ENCODE assay signal across 18 mouse cellular contexts in genomic region chr9:65645984-65646383, GRCm38 (mm10). TPM values are rescaled to one million over a fixed set of nuclear protein-coding genes. Genes with fewer than 3 reads are reported as not detected.
DNase-seq lines count a peak whose midpoint lies in the region; ATAC-seq and TF ChIP-seq lines count a peak whose summit lies in the region.
"Had no signal": no experiment of that assay in that cellular context is flagged by ENCODE, and none has a peak within 500 bp of the region (broad histone marks: within the 10 kb centered on the region; RNA-seq: fewer than 3 reads in every experiment).

No protein-coding gene starts in this region.

- H3K36me3 ChIP-seq in embryonic facial prominence, embryonic 14.5 days (ENCODE audit: control insufficient read depth, insufficient read depth, low read length) = no peaks in the 10 kb centered on the region
- H3K36me3 ChIP-seq in embryonic facial prominence, embryonic 10.5 days (replicated peaks) = no peaks in the 10 kb centered on the region
- H3K36me3 ChIP-seq in kidney, postnatal 0 days (ENCODE audit: insufficient read depth, low read length) = no peaks in the 10 kb centered on the region
- H3K36me3 ChIP-seq in heart, embryonic 11.5 days (ENCODE audit: control insufficient read depth, insufficient read depth, low read length) = no peaks in the 10 kb centered on the region
- H3K36me3 ChIP-seq in intestine, embryonic 15.5 days = no peaks in the 10 kb centered on the region
- H3K36me3 ChIP-seq: embryonic facial prominence, embryonic 13.5 days had no signal

- no peaks in the 10 kb centered on the region for H3K27me3 ChIP-seq in embryonic facial prominence, embryonic 14.5 days (replicated peaks; ENCODE audit: control insufficient read depth, insufficient read depth, low read length)
- no peaks in the 10 kb centered on the region for H3K27me3 ChIP-seq in embryonic facial prominence, embryonic 10.5 days (replicated peaks; ENCODE audit: low read depth, poor library complexity, severe bottlenecking)
- no peaks in the 10 kb centered on the region for H3K27me3 ChIP-seq in kidney, postnatal 0 days (ENCODE audit: insufficient read depth, low read length)
- H3K27me3 ChIP-seq in heart, embryonic 11.5 days (ENCODE audit: control insufficient read depth, insufficient read depth, low read length) = no peaks in the 10 kb centered on the region
- H3K27me3 ChIP-seq in intestine, embryonic 15.5 days (replicated peaks) = no peaks in the 10 kb centered on the region
- H3K27me3 ChIP-seq: CH12.LX; embryonic facial prominence, embryonic 13.5 days had no signal

- DNase-seq in embryonic facial prominence, embryonic 14.5 days (ENCODE audit: low spot score) = peak; percentile 12
- DNase-seq in embryonic facial prominence, embryonic 10.5 days (ENCODE audit: low spot score) = no peak
- peak; percentile 79 for DNase-seq in kidney, postnatal 0 days (ENCODE audit: low spot score)
- no peak for DNase-seq in kidney, postnatal 36 days
- no peak for DNase-seq in spleen, adult 12 weeks (ENCODE audit: low spot score)
- no peak for DNase-seq in layer of hippocampus, adult 18-20 months (ENCODE audit: low spot score in 2 of 2)
- DNase-seq: cerebellum, postnatal 25 days; lung, postnatal 10 days; right cerebral cortex, postnatal 25 days; thymus, postnatal 36 days had no signal

- H3K27ac ChIP-seq in embryonic facial prominence, embryonic 14.5 days (replicated peaks; ENCODE audit: low read depth, low read length) = no peak overlapping the region
- no peak overlapping the region for H3K27ac ChIP-seq in embryonic facial prominence, embryonic 10.5 days (replicated peaks)
- H3K27ac ChIP-seq in kidney, postnatal 0 days = 0 out of 2 replicates have a peak overlapping the region, but pooled peaks have one; percentile 52
- peak overlapping the region; percentile 84 for H3K27ac ChIP-seq in heart, embryonic 11.5 days (ENCODE audit: low read depth, low read length)
- peak overlapping the region; percentile 40; the same call in 1 of the 2 replicates for H3K27ac ChIP-seq in intestine, embryonic 15.5 days
- H3K27ac ChIP-seq: embryonic facial prominence, embryonic 13.5 days; layer of hippocampus, adult 2 months had no signal

- WGBS in embryonic facial prominence, embryonic 14.5 days = 40% methylated on average over 3 of the region's 3 CpGs
- WGBS in embryonic facial prominence, embryonic 10.5 days = 59% methylated on average over 3 of the region's 3 CpGs
- 34% methylated on average over 3 of the region's 3 CpGs for WGBS in kidney, postnatal 0 days
- 12% methylated on average over 3 of the region's 3 CpGs for WGBS in heart, embryonic 11.5 days (ENCODE audit: insufficient replicate concordance)
- 48% methylated on average over 3 of the region's 3 CpGs for WGBS in intestine, embryonic 15.5 days

- no peaks in the 10 kb centered on the region for H3K9me3 ChIP-seq in embryonic facial prominence, embryonic 14.5 days (ENCODE audit: control insufficient read depth, low read length)
- H3K9me3 ChIP-seq in embryonic facial prominence, embryonic 10.5 days = no peaks in the 10 kb centered on the region
- H3K9me3 ChIP-seq in kidney, postnatal 0 days (replicated peaks; ENCODE audit: low read length) = no peaks in the 10 kb centered on the region
- no peaks in the 10 kb centered on the region for H3K9me3 ChIP-seq in heart, embryonic 11.5 days (replicated peaks; ENCODE audit: control insufficient read depth, low read length)
- H3K9me3 ChIP-seq in intestine, embryonic 15.5 days = no peaks in the 10 kb centered on the region
- H3K9me3 ChIP-seq: embryonic facial prominence, embryonic 13.5 days had no signal

- no peak for ATAC-seq in embryonic facial prominence, embryonic 14.5 days (ENCODE audit: low read depth)
- ATAC-seq in kidney, postnatal 0 days (replicated peaks; ENCODE audit: low FRiP score, low read depth) = no peak
- ATAC-seq in heart, embryonic 11.5 days (replicated peaks; ENCODE audit: insufficient number of reproducible peaks, low FRiP score, low TSS enrichment) = 0 out of 2 replicates have a peak, but pooled peaks have one; percentile 23
- no peak for ATAC-seq in intestine, embryonic 15.5 days
- ATAC-seq: activated CD4-positive, CD25-positive, alpha-beta regulatory T cell, adult 4 months had no signal

- H3K4me1 ChIP-seq in embryonic facial prominence, embryonic 14.5 days (ENCODE audit: control insufficient read depth, insufficient read depth, low read length) = peaks cover 8% of the 10 kb centered on the region
- H3K4me1 ChIP-seq in embryonic facial prominence, embryonic 10.5 days = peaks cover 26% of the 10 kb centered on the region
- peaks cover 10% of the 10 kb centered on the region for H3K4me1 ChIP-seq in kidney, postnatal 0 days (replicated peaks; ENCODE audit: insufficient read depth, low read length)
- H3K4me1 ChIP-seq in heart, embryonic 11.5 days (ENCODE audit: control insufficient read depth, insufficient read depth, low read length) = peaks cover 59% of the 10 kb centered on the region
- peaks cover 12% of the 10 kb centered on the region for H3K4me1 ChIP-seq in intestine, embryonic 15.5 days (replicated peaks)

- no peak overlapping the region for H3K9ac ChIP-seq in embryonic facial prominence, embryonic 14.5 days (ENCODE audit: low read depth, low read length)
- H3K9ac ChIP-seq in kidney, postnatal 0 days (ENCODE audit: low read depth, low read length) = no peak overlapping the region
- peak overlapping the region; percentile 22 for H3K9ac ChIP-seq in heart, embryonic 11.5 days (ENCODE audit: low read depth, low read length)
- no peak overlapping the region for H3K9ac ChIP-seq in intestine, embryonic 15.5 days
- H3K9ac ChIP-seq: embryonic facial prominence, embryonic 13.5 days had no signal

- no peak overlapping the region for H3K4me2 ChIP-seq in embryonic facial prominence, embryonic 14.5 days (ENCODE audit: low read depth, low read length)
- no peak overlapping the region for H3K4me2 ChIP-seq in kidney, postnatal 0 days (ENCODE audit: low read length)
- peak overlapping the region; percentile 30 for H3K4me2 ChIP-seq in heart, embryonic 11.5 days
- no peak overlapping the region for H3K4me2 ChIP-seq in intestine, embryonic 15.5 days (replicated peaks)
- H3K4me2 ChIP-seq: embryonic facial prominence, embryonic 13.5 days; liver, embryonic 11.5 days; midbrain, embryonic 11.5 days had no signal

- peak; percentile 50; the same call in 1 of the 2 replicates for TF ChIP-seq CTCF in kidney, postnatal 0 days (IDR thresholded peaks at IDR 0.05; ENCODE audit: low read depth)

- no peak overlapping the region for H3K4me3 ChIP-seq in embryonic facial prominence, embryonic 14.5 days (ENCODE audit: low read depth, low read length)
- no peak overlapping the region for H3K4me3 ChIP-seq in embryonic facial prominence, embryonic 10.5 days
- H3K4me3 ChIP-seq in kidney, postnatal 0 days (replicated peaks; ENCODE audit: low read depth, low read length) = no peak overlapping the region
- no peak overlapping the region for H3K4me3 ChIP-seq in heart, embryonic 11.5 days (ENCODE audit: low read depth, low read length)
- H3K4me3 ChIP-seq in intestine, embryonic 15.5 days (replicated peaks) = no peak overlapping the region
- H3K4me3 ChIP-seq: embryonic facial prominence, embryonic 13.5 days; layer of hippocampus, adult 2 months had no signal

RNA-seq across cellular contexts. Expression of gene Rbpms2, which starts 16.5 kb away (rescaled TPM):
- 13.6 and 13.8 TPM in 2 replicates for polyA plus RNA-seq in embryonic facial prominence, embryonic 14.5 days (2014; fragmentation: Nextera tagmentation; extraction: Ambion mirVana)
- polyA plus RNA-seq in embryonic facial prominence, embryonic 10.5 days (2016; fragmentation: Nextera tagmentation; extraction: Ambion mirVana) = 26.2 and 26.4 TPM in 2 replicates
- polyA plus RNA-seq in kidney, postnatal 0 days (2015; fragmentation: Nextera tagmentation; extraction: Ambion mirVana) = 38.6 and 39.2 TPM in 2 replicates
- polyA plus RNA-seq in heart, embryonic 11.5 days (2014; fragmentation: Nextera tagmentation; extraction: Ambion mirVana) = 154 and 160 TPM in 2 replicates
- 18.9 and 19.6 TPM in 2 replicates for polyA plus RNA-seq in intestine, embryonic 15.5 days (2015; fragmentation: Nextera tagmentation; extraction: Ambion mirVana)
- 1 to 10 TPM; 2.2 to 3.2 TPM for total RNA-seq in layer of hippocampus, adult 18-20 months (2021)

RNA-seq across cellular contexts. Expression of gene Oaz2, which starts 21.8 kb away (rescaled TPM):
- 203 and 214 TPM in 2 replicates for polyA plus RNA-seq in embryonic facial prominence, embryonic 14.5 days (2014; fragmentation: Nextera tagmentation; extraction: Ambion mirVana)
- polyA plus RNA-seq in embryonic facial prominence, embryonic 10.5 days (2016; fragmentation: Nextera tagmentation; extraction: Ambion mirVana) = 251 and 270 TPM in 2 replicates
- polyA plus RNA-seq in kidney, postnatal 0 days (2015; fragmentation: Nextera tagmentation; extraction: Ambion mirVana) = 299 and 305 TPM in 2 replicates
- 191 and 256 TPM in 2 replicates for polyA plus RNA-seq in heart, embryonic 11.5 days (2014; fragmentation: Nextera tagmentation; extraction: Ambion mirVana)
- 196 and 203 TPM in 2 replicates for polyA plus RNA-seq in intestine, embryonic 15.5 days (2015; fragmentation: Nextera tagmentation; extraction: Ambion mirVana)
- 100 to 1,000 TPM; 215 to 217 TPM for total RNA-seq in layer of hippocampus, adult 18-20 months (2021)

RNA-seq across cellular contexts. Expression of gene Pif1, which starts 59.0 kb away (rescaled TPM):
- polyA plus RNA-seq in embryonic facial prominence, embryonic 14.5 days (2014; fragmentation: Nextera tagmentation; extraction: Ambion mirVana) = 5.9 and 7.2 TPM in 2 replicates
- 27.7 and 28.0 TPM in 2 replicates for polyA plus RNA-seq in embryonic facial prominence, embryonic 10.5 days (2016; fragmentation: Nextera tagmentation; extraction: Ambion mirVana)
- polyA plus RNA-seq in kidney, postnatal 0 days (2015; fragmentation: Nextera tagmentation; extraction: Ambion mirVana) = 3.5 and 4.8 TPM in 2 replicates
- 7.6 and 9.5 TPM in 2 replicates for polyA plus RNA-seq in heart, embryonic 11.5 days (2014; fragmentation: Nextera tagmentation; extraction: Ambion mirVana)
- 9.1 and 9.6 TPM in 2 replicates for polyA plus RNA-seq in intestine, embryonic 15.5 days (2015; fragmentation: Nextera tagmentation; extraction: Ambion mirVana)
- total RNA-seq in layer of hippocampus, adult 18-20 months (2021) = under 1 TPM in 1 of 2 experiments, not detected in 1; 0.12 TPM

Comparison
In these comparisons a context has a peak if more than half of its experiments do, and no peak if none do; other contexts are left out.
1. DNase-seq: peak in embryonic facial prominence, embryonic 14.5 days (single experiment) and kidney, postnatal 0 days (single experiment); none in embryonic facial prominence, embryonic 10.5 days (single experiment), kidney, postnatal 36 days (0 of 2), spleen, adult 12 weeks (single experiment) and layer of hippocampus, adult 18-20 months (0 of 2).
2. H3K27ac ChIP-seq: peak in kidney, postnatal 0 days (single experiment), heart, embryonic 11.5 days (single experiment) and intestine, embryonic 15.5 days (single experiment); none in embryonic facial prominence, embryonic 14.5 days (single experiment) and embryonic facial prominence, embryonic 10.5 days (single experiment).